Mouse (Mus musculus) urinary bladder, postnatal 4 days (tissue): ENCODE measurements around the gene Gm17409.

ENCODE experiments used
- DNase-seq, 2 experiments: peaks; one replicate each; pipeline ENCODE4 v3.0.0; 2021 to 2022; ENCODE audit warnings: low spot score in 2 of 2

Gene Gm17409

DNA sequence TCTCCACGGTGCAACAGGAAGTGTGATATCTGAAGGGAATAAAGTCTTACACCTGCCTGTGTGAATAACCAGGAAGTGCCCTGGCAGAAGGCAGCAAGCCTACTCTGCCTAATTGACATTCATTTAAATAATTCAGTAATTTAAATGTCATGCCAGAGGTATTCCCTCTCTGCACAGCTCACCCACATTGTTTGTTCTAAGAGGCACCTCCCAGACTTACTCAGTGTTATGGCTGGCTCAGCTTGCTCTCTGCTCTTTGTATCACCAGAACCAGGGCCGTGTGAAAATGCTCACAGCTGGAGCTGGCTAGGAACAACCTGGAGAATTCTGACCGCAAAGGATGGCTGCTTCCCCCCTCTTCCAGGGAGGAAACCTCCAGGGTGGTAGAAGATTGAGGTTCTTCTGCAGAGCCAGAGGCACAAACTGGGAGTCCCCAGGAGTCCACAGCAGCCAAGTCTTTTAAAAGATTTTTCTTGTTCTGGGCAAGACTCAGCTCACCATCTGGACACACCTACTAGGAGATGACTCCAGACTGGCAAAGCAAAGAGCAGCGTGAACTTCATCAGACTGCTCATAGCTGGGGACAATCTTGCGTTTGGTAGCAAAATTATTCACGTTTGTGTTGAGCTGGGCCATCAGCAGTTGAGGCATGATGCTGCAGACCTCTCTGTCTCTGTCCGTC, 14.5 kb downstream of the Gm17409 start:
- DNase-seq = no peak

DNA sequence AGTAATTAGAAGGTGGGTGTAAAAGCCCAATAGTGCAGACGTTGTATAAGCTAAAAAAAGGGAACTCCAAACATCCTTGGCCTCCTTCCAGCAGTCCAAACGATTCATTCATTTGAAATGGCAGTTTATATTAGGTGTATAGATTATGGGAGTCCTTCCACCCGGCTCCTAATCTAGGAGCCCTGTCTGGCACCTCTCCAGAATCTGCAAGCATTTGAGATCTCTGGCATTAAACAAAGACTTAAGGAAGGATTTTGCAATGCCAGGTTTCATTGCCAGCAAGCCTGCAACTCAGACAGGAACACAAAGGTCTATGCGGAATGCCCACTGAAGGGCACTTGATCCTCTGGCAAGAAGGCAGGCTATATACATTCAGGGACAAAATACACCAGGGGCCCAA, 15.2 kb downstream of the Gm17409 start:
- no peak for DNase-seq

DNA sequence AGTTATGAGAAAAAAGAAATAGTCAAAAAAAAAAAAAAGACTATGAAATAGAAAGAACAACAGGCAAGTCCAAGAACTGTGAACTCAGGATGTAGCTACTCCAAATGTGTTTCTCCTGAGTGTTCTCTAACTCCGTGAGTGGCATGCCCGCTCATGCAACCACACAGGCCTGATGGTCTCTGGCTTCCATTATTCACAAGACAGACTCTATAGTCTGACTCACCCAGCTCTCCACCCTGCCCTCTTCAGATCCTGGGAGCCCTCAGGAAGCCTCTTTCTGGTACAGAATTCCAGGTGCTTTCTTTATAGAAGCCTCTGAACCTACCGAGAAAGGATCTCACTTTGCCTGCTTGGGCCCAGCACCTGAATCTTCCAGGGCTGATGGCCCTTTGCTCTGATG, 15.8 kb downstream of the Gm17409 start:
- no peak for DNase-seq

DNA sequence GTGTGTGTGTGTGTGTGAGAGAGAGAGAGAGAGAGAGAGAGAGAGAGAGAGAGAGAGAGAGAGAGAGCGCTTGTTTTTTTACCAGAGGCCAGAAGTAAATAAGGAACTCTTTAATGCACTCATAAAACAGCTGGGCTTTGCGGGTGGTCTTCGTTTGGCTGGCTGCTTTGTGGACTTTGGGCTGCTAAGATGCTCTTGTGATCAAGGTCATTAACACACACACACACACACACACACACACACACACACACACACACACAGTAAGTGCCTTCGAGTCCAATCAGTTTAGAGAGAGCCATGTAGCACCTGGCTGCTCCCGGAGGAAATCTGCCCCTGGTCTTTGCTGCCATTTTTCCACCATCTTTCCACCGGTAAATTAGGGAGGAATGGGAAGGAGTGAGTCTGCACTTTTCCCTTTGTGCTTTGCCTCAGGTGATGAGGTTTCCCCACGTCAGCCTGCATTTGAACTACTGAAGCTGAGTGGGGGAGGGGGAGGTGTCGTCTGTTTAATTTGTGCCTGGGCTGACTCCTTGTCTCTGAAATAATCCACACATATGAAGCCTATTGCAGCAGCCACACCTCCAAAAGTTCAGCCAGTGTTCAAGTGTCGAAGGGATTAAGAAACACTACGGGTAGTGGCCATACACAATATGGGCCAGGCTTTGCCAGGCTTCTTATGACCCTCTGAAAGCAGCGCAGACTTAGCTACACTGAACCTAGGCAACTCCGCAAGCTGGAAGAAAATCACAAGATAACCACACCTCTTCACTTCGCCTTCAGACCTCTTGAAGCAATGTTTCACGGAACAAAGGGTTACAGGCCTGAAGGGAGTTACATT, 16.7 kb downstream of the Gm17409 start:
- no peak for DNase-seq

DNA sequence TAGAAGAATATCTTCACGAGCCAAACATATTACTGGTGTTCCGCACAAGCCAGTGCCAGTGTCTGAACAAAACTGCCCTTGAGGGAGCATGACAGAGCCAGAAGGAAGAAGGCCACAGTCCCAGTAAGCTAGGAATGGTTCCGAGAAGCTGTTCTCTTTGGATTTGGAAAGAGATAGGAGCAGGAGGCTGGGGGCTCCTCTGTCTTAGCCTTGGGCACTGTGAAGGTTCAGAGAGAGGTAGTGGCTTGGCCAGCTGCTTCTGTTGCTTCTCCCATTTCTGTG, 17.3 kb downstream of the Gm17409 start:
- no peak for DNase-seq

DNA sequence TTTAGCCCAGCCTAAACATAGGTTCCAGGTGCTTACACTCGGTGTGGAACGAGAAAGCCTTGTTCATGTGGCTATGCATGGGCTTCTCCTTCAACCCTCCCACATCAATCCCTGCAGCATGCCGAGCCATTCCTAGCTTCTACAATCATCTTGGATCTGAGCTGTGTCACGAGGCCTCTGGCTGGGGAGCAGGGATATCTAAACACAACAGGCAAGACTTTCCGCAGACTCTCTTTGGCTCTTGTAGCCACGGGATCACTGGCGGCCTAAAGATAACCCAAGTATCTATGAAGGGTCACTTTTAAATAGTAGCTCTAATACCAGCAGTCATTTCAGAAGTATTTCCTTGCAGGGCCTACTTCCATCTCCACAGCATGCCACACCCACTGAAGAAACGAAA, 18.5 kb downstream of the Gm17409 start:
- DNase-seq = no peak

DNA sequence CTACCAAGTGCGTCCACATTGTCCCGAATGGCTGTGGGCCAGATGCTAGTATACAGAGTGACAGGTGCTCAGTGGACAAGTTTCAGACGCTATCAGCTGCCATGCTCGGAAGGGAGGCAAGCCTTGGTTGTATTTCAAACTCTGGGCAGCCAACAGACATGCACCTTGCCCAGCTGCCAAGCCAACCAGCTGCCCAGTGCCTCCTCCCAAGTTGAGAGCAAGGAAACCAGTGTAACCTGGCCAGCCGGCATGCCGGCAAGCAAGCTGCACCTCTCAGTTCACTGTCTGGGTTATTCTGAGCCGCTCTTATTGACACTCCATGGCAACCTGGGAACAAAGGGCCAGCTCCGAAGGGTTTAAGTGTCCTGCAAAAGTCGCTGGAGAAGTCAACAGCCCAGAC, 19.4 kb downstream of the Gm17409 start:
- no peak for DNase-seq

DNA sequence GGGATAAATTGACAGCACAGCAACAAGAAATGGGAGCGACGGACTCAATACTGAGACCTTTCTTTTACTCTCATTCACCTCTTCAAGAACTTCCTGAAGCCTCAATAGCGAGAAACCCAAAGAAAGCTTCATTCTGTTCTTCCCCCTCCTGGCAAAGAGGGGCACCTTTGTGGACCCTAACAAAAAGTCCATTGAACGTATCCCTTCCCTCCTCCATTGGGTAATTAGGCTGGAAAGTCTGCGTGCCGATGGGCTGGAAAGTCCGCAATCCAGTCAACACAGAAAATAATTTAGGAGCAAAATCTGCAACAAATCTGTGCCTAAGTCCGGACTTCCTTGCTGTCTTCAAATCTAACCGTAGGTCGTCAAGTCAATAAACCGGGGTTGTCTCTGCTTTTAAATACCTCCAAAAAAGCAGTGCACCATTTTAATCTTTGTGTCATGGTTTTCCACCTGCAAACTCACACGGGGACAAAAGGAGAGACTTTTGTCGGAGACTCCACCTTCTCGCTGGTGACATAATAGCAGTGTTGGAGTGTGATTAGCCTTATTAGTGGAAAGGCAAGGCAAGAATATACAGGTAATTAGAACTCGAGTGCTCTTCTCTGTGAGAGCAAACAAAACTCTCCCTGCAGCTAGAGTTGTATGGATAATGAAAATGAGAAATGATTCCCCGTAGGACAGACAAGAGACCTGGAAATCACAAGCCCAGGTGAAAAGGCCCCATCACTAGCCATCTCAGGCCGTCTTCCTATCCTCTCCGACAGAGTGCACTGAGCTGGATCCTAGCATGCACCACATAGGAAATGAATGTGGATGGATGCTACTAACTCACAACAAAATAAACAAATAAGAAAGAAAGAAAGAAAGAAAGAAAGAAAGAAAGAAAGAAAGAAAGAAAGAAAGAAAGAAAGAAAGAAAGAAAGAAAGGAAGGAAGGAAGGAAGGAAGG, 24.0 kb downstream of the Gm17409 start:
- no peak for DNase-seq

DNA sequence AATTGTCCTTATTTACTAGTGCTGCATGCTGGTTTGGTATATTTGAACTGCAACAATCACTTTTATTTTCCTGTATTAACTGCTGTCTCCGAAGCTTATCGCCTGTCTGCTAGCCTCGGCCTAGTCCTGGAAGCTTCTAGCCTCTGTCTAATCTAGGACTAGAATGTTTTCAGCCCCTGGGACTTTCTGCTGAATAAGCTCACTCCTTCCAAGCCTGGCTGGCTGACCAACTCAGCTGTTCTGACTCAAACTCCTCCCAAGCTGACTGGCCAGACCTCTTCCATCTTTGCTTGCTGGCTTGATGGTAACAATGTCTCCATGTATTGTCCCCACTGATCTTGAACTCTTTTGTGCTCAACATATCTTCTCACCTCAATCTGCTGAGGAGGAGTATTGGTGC, 25.4 kb downstream of the Gm17409 start:
- no peak for DNase-seq

DNA sequence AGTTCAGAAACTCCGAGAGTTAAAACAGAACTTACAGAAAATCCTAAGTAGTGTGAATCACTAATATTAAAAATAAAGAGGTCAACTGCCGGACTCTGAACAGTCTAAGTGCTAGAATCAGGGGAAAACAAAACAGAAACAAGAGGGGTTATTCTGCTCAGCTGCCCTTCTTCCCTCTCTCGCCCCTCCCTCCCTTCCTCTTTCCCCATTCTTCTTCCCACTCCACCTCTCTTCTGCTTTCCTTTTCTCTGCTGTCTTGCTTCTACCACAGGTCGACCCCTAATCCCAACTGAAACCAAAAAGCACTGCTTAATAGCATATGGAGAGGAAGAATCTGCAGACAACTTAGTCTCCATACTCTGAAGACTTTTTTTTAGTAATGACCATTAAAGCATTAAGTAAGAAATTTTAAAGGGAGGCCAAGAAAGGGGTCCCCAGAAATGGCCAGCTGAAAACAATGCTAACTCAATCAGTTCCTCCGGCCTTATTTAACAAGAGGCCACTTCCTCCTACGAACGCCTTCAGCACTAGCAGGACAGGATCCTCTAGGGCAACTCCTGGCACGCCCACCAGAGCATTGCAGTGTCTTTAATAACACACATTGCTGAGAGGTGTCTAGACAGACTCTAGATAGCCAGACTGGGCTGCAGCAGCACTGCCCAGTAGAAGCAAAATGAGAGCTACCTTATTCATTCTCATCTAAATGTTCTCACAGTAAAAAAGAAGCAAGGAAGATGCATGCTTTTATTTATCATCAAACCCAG, 26.9 kb downstream of the Gm17409 start:
- DNase-seq = no peak

DNA sequence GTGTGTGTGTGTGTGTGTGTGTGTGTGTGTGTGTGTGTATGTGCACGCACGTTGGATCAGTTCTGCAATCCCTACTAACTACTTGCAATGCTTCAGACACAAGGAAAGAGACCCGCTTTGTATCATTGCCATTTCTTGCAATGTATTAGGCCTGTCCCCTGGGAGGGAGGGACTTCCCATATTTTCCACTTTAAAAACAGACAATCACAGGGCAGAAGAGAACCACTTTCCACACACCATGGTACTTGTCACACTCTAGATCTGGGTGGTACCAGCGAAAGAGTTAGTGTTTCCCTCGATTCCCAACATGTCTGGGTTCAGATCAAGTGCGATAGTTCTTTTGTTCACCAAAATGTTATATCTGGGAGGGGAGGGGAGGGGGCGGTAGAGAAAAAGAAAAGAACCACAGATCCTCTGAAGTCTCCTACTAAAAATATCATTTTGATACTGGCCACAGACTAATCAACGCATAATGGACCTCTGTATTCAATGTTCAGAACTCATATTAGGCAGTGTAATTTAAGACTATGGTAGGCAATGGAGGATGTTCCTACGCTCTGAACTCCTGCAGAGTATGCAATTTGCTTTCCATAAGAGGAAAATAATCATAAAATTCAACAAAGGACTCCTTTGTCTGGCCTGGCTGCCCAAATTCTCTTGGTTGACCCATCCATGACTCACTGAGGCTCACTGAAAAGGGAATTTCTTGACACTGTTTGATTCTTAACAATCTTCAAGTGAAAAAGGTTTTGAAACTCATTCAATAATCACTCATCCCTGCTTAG, 35.6 kb downstream of the Gm17409 start:
- no peak for DNase-seq

DNA sequence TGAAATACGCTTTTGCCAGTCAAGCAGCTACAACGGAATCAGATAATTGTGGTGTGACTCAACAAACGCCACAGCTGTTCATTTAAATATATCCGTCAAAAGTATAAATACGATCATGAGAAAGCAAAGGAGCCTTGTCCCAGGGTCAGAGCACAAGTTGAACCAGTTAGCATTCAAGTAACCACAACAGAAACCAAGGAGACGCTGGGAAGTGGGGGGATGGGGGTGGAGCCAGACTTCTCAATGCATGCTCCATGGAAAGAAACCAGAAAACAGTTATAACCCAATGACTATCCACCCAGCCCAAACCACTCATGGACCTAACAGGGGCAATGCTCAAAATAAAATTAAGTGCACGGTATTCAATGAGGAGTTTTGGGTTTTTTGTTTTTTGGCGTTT, 40.3 kb downstream of the Gm17409 start:
- no peak for DNase-seq

DNA sequence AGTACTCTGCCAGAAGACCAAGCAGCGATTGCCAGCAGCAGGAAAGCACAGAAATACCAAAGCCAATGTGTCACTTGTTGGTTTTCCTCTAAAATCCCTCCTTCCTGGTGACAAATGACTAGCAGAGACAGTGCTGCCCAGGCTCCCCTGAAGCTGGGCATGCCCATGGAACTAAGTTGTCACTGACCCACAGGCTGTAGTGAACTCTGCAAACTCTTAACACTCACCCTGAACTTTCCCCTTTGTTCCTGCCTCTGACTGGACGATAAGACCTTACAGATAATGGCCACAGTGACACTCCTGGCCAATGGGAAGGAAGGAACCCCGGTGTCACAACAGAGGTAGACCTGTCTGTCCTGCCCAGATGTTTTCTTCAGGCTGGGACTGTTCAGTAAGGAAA, 43.3 kb downstream of the Gm17409 start:
- DNase-seq = no peak

DNA sequence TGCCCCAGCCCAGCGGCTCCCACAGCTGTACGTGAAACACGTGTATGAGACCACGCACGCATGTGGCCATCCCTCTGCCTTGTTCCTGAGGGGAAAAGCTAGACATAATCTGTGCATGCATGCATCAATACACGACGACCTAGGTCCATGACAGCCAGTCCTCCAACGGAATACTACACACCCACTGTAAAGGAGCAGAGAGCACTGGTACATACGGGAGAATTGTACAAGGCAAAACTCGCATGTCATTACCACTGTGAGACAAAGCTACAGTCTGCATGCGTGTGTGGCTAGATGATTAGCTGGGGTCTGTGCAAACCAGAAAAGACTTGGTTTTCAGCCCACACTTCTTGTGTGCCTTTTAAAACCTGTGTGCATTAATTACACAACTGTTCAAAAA, 44.6 kb downstream of the Gm17409 start:
- DNase-seq = no peak

DNA sequence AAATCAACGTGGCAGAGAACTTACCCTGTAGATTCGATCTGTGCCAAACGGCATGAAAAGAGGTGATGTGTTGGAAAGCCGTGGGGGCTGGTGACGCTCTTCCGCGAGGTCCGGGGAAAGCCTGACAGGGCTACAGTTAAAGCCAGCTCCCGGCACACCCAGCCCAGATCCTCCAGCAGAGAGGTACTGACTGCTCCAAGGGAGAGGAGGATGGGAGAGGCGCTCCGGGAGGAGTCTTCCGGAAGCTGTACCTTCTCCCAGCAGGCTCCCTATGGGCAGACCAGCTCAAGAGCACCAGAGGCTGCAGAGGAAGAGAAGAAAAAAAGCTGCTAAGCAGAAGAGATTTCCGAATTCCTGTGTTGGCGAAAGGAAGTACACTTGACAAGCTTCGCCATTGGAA, 46.1 kb downstream of the Gm17409 start:
- DNase-seq = no peak

DNA sequence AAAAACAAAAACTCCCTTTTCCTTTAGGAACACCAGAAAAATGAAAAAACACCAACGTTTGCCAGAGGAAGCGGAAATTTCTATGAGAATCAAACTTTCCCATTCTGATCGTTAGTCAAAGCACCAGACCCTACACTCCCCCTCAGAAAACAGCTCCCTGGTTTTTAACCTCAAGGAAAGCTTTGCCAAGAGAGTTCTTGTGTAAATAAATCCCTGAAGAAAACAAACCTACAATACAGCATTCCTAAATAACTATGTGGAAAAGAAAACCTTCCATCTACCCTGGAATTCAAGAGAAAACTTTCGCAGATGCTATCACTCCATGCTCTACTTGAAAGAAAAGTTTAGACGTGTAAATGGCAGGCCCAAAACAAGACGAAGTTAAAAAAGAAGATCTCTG, 47.0 kb downstream of the Gm17409 start:
- DNase-seq = no peak

DNA sequence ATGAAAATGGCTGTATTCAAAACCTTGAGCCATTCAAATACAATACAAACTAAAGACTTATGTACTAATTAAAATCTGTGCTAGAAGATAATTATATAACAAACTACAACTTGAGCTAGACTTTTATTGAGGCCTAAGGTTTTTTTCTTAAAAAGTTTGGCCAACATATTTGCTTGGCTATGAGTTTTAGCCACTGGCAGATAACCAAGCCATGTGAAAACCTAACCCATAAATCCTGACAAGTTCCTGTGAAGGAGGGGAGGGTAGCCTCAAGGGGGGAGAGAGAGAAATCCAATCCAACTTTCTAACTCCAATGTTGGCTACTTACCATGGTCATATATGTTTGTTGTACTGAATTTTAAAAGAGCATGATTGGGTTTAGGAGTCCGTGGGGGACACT, 48.6 kb downstream of the Gm17409 start:
- no peak for DNase-seq
